Mouse (Mus musculus) hindbrain, embryonic 11.5 days (tissue): ENCODE results near the gene Nlrp3. TPM values are rescaled to one million over a fixed set of nuclear protein-coding genes. Genes with fewer than 3 reads are reported as not detected.

Source experiments
- ATAC-seq: fragments of 200-750 bp; cut with Nextera tagmentation; 2 replicates; pipeline ENCODE4 v1.8.0; 2017; ENCODE audit warnings: mild to moderate bottlenecking, moderate TSS enrichment, moderate library complexity; ENCODE audit not compliant: low FRiP score
- DNase-seq: peaks from one replicate; pipeline ENCODE4 v3.0.0-alpha.2; 2015; ENCODE audit warnings: low spot score
- H3K27ac ChIP-seq: fragments of 300-500 bp; sonication (generic); 2 replicates; pipeline ENCODE4 v1.5.1; 2014; ENCODE audit warnings: mild to moderate bottlenecking, low read depth, low read length
- H3K27me3 ChIP-seq: fragments of 300-500 bp; sonication (generic); 2 replicates; pipeline ENCODE4 v1.6.1; 2014; ENCODE audit warnings: mild to moderate bottlenecking, low read length, moderate library complexity, mixed read lengths; ENCODE audit not compliant: control insufficient read depth, insufficient read depth
- H3K36me3 ChIP-seq: fragments of 300-500 bp; sonication (generic); 2 replicates; pipeline ENCODE4 v1.6.1; 2014; ENCODE audit warnings: mild to moderate bottlenecking, low read length, moderate library complexity, mixed read lengths; ENCODE audit not compliant: control insufficient read depth, insufficient read depth
- H3K4me1 ChIP-seq: fragments of 300-500 bp; sonication (generic); replicated peaks from 2 replicates; pipeline ENCODE4 v1.6.1; 2014; ENCODE audit warnings: low read length, mixed read lengths; ENCODE audit not compliant: control insufficient read depth, insufficient read depth
- H3K4me2 ChIP-seq: fragments of 300-500 bp; sonication (generic); replicated peaks from 2 replicates; pipeline ENCODE4 v1.6.1; 2014; ENCODE audit warnings: mild to moderate bottlenecking, low read depth, low read length
- H3K4me3 ChIP-seq: fragments of 300-500 bp; sonication (generic); 2 replicates; pipeline ENCODE4 v1.5.1; 2014; ENCODE audit warnings: low read depth, low read length
- H3K9ac ChIP-seq: fragments of 300-500 bp; sonication (generic); 2 replicates; pipeline ENCODE4 v1.6.1; 2014; ENCODE audit warnings: low read depth, low read length
- H3K9me3 ChIP-seq: fragments of 300-500 bp; sonication (generic); 2 replicates; pipeline ENCODE4 v1.6.1; 2016; ENCODE audit warnings: low read length; ENCODE audit not compliant: control insufficient read depth
- WGBS: fragments of 180-500 bp; shearing (Covaris S2); extraction: QIAGEN DNeasy Blood & Tissue Kit; methylation state at CpG from one replicate; pipeline ENCODE4 v1.1.7; 2014; 5-methylcytosine and 5-hydroxymethylcytosine counted together
- polyA plus RNA-seq: library from polyadenylated mRNA; unstranded; fragments of >200 nt; fragmentation: Nextera tagmentation; extraction: Ambion mirVana; gene quantifications from 2 replicates; pipeline ENCODE4 v1.2.1, GENCODE M21; 2014

Gene Nlrp3
- polyA plus RNA-seq, 1 experiment from 2014 or later: 0.26 TPM

- Histone ChIP-seq H3K36me3 (no peaks in the 10 kb centered on the region), H3K27ac (no peak overlapping the region), H3K27me3 (no peaks in the 10 kb centered on the region), H3K9ac (no peak overlapping the region), H3K4me1 (no peaks in the 10 kb centered on the region), H3K4me2 (no peak overlapping the region), H3K4me3 (no peak overlapping the region), H3K9me3 (no peaks in the 10 kb centered on the region)
- DNase-seq (no peak), ATAC-seq (no peak)
- 88% methylated on average over 3 of the region's 3 CpGs for WGBS
Measured at GRCm38 (mm10) chr11:59543376-59543775, 2.0 kb downstream of the Nlrp3 start.

- no peak for ATAC-seq
- Histone ChIP-seq H3K27ac (no peak overlapping the region), H3K36me3 (no peaks in the 10 kb centered on the region), H3K9ac (no peak overlapping the region), H3K9me3 (no peaks in the 10 kb centered on the region), H3K4me3 (no peak overlapping the region), H3K27me3 (no peaks in the 10 kb centered on the region), H3K4me1 (no peaks in the 10 kb centered on the region), H3K4me2 (no peak overlapping the region)
- DNase-seq: no peak
- 87% methylated on average over 9 of the region's 9 CpGs for WGBS
Measured at GRCm38 (mm10) chr11:59544005-59544404, 2.6 kb downstream of the Nlrp3 start.

GRCm38 (mm10) chr11:59554127-59554526, 12.8 kb downstream of the Nlrp3 start:
- DNase-seq (no peak), ATAC-seq (no peak)
- no peaks in the 10 kb centered on the region for H3K4me1 ChIP-seq
- no peak overlapping the region for H3K4me2 ChIP-seq
- no peaks in the 10 kb centered on the region for H3K9me3 ChIP-seq
- H3K27ac ChIP-seq: no peak overlapping the region
- no peak overlapping the region for H3K9ac ChIP-seq
- no peak overlapping the region for H3K4me3 ChIP-seq
- no peaks in the 10 kb centered on the region for H3K27me3 ChIP-seq
- H3K36me3 ChIP-seq: no peaks in the 10 kb centered on the region
- 96% methylated on average over 11 of the region's 11 CpGs for WGBS

- H3K27ac ChIP-seq: no peak overlapping the region
- H3K27me3 ChIP-seq: no peaks in the 10 kb centered on the region
- no peak overlapping the region for H3K9ac ChIP-seq
- ATAC-seq (no peak), DNase-seq (no peak)
- H3K4me1 ChIP-seq: no peaks in the 10 kb centered on the region
- 92% methylated on average over 8 of the region's 8 CpGs for WGBS
- no peaks in the 10 kb centered on the region for H3K9me3 ChIP-seq
- no peaks in the 10 kb centered on the region for H3K36me3 ChIP-seq
- H3K4me2 ChIP-seq: no peak overlapping the region
- H3K4me3 ChIP-seq: no peak overlapping the region
Measured at GRCm38 (mm10) chr11:59554535-59554934, 13.2 kb downstream of the Nlrp3 start.

- no peak overlapping the region for H3K9ac ChIP-seq
- no peaks in the 10 kb centered on the region for H3K36me3 ChIP-seq
- DNase-seq (no peak), ATAC-seq (no peak)
- H3K4me2 ChIP-seq: no peak overlapping the region
- no peaks in the 10 kb centered on the region for H3K4me1 ChIP-seq
- H3K27me3 ChIP-seq: no peaks in the 10 kb centered on the region
- 72% methylated on average over 3 of the region's 3 CpGs for WGBS
- H3K27ac ChIP-seq: no peak overlapping the region
- H3K9me3 ChIP-seq: no peaks in the 10 kb centered on the region
- H3K4me3 ChIP-seq: no peak overlapping the region
Measured at GRCm38 (mm10) chr11:59560906-59561305, 19.5 kb downstream of the Nlrp3 start.

- no peak overlapping the region for H3K9ac ChIP-seq
- no peaks in the 10 kb centered on the region for H3K9me3 ChIP-seq
- WGBS: 88% methylated on average over 4 of the region's 4 CpGs
- no peak overlapping the region for H3K4me3 ChIP-seq
- H3K27ac ChIP-seq: no peak overlapping the region
- DNase-seq (no peak), ATAC-seq (no peak)
- no peaks in the 10 kb centered on the region for H3K36me3 ChIP-seq
- H3K4me2 ChIP-seq: no peak overlapping the region
- H3K27me3 ChIP-seq: no peaks in the 10 kb centered on the region
- H3K4me1 ChIP-seq: no peaks in the 10 kb centered on the region
Measured at GRCm38 (mm10) chr11:59562336-59562735, 21.0 kb downstream of the Nlrp3 start.

GRCm38 (mm10) chr11:59562837-59563236, 21.5 kb downstream of the Nlrp3 start:
- no peak overlapping the region for H3K9ac ChIP-seq
- no peaks in the 10 kb centered on the region for H3K27me3 ChIP-seq
- no peaks in the 10 kb centered on the region for H3K9me3 ChIP-seq
- H3K36me3 ChIP-seq: no peaks in the 10 kb centered on the region
- no peak overlapping the region for H3K27ac ChIP-seq
- ATAC-seq: no peak
- H3K4me3 ChIP-seq: no peak overlapping the region
- DNase-seq: no peak
- 77% methylated on average over 9 of the region's 9 CpGs for WGBS
- no peak overlapping the region for H3K4me2 ChIP-seq
- H3K4me1 ChIP-seq: no peaks in the 10 kb centered on the region

GRCm38 (mm10) chr11:59569306-59569705, 27.9 kb downstream of the Nlrp3 start:
- DNase-seq (peak; percentile 19), ATAC-seq (no peak)
- WGBS: 64% methylated on average over 3 of the region's 3 CpGs
- Histone ChIP-seq H3K4me3 (no peak overlapping the region), H3K27me3 (no peaks in the 10 kb centered on the region), H3K4me2 (no peak overlapping the region), H3K4me1 (no peaks in the 10 kb centered on the region), H3K36me3 (no peaks in the 10 kb centered on the region), H3K9me3 (no peaks in the 10 kb centered on the region), H3K9ac (no peak overlapping the region), H3K27ac (no peak overlapping the region)

GRCm38 (mm10) chr11:59575726-59576125, 34.4 kb downstream of the Nlrp3 start:
- Histone ChIP-seq H3K27ac (no peak overlapping the region), H3K36me3 (no peaks in the 10 kb centered on the region), H3K27me3 (no peaks in the 10 kb centered on the region), H3K9ac (no peak overlapping the region), H3K9me3 (no peaks in the 10 kb centered on the region), H3K4me3 (no peak overlapping the region), H3K4me2 (no peak overlapping the region), H3K4me1 (no peaks in the 10 kb centered on the region)
- WGBS: 70% methylated on average over 9 of the region's 9 CpGs
- ATAC-seq (no peak), DNase-seq (no peak)
